Mouse (Mus musculus) hindbrain, embryonic 10.5 days (tissue): ENCODE data around the gene Tfrc. TPM values are rescaled to one million over a fixed set of nuclear protein-coding genes. Genes with fewer than 3 reads are reported as not detected.
A peak's percentile ranks its signal among the peaks of the same experiment; 100 is the strongest.

Experiments
- DNase-seq: peaks from one replicate; pipeline ENCODE4 v3.0.0-alpha.2; 2017; ENCODE audit warnings: low spot score
- H3K27ac ChIP-seq: fragments of 300-500 bp; sonication (generic); 2 replicates; pipeline ENCODE4 v1.5.1; 2016; ENCODE audit warnings: mild to moderate bottlenecking, moderate library complexity
- H3K27me3 ChIP-seq: fragments of 300-500 bp; sonication (generic); 2 replicates; pipeline ENCODE4 v1.6.1; 2016; ENCODE audit warnings: mild to moderate bottlenecking; ENCODE audit not compliant: poor library complexity, insufficient read depth, severe bottlenecking
- H3K36me3 ChIP-seq: fragments of 300-500 bp; sonication (generic); 2 replicates; pipeline ENCODE4 v1.6.1; 2016; ENCODE audit warnings: mild to moderate bottlenecking, moderate library complexity
- H3K4me1 ChIP-seq: fragments of 300-500 bp; sonication (generic); replicated peaks from 2 replicates; pipeline ENCODE4 v1.6.1; 2016; ENCODE audit warnings: mild to moderate bottlenecking
- H3K4me3 ChIP-seq: fragments of 300-500 bp; sonication (generic); 2 replicates; pipeline ENCODE4 v1.5.1; 2016; ENCODE audit warnings: mild to moderate bottlenecking, moderate library complexity
- H3K9me3 ChIP-seq: fragments of 300-500 bp; sonication (generic); 2 replicates; pipeline ENCODE4 v1.6.1; 2016; ENCODE audit warnings: mild to moderate bottlenecking, moderate library complexity
- WGBS: fragments of 180-500 bp; shearing (Covaris S2); methylation state at CpG from one replicate; pipeline ENCODE4 v1.1.7; 2016; 5-methylcytosine and 5-hydroxymethylcytosine counted together
- polyA plus RNA-seq: library from polyadenylated mRNA; unstranded; fragments of >200 nt; fragmentation: Nextera tagmentation; extraction: Ambion mirVana; gene quantifications from 2 replicates; pipeline ENCODE4 v1.2.1, GENCODE M21; 2016

The Tfrc gene
- polyA plus RNA-seq, 1 experiment from 2014 or later: 42.5 TPM

- Histone ChIP-seq H3K4me1 (peaks cover 46% of the 10 kb centered on the region), H3K9me3 (no peaks in the 10 kb centered on the region), H3K4me3 (no peak overlapping the region), H3K27me3 (no peaks in the 10 kb centered on the region), H3K36me3 (peaks cover 57% of the 10 kb centered on the region), H3K27ac (peak overlapping the region; percentile 77; the same call in 1 of the 2 replicates)
- WGBS: 81% methylated on average over 4 of the region's 4 CpGs
- DNase-seq: no peak
These were observed 59.8 kb downstream of the Tfrc start for GRCm38 (mm10) chr16:32668472-32668871.

- no peak for DNase-seq
- no peaks in the 10 kb centered on the region for H3K27me3 ChIP-seq
- peak overlapping the region; percentile 9; the same call in 1 of the 2 replicates for H3K27ac ChIP-seq
- H3K4me1 ChIP-seq: peaks cover 42% of the 10 kb centered on the region
- peaks cover 60% of the 10 kb centered on the region for H3K36me3 ChIP-seq
- WGBS: 90% methylated on average over 10 of the region's 10 CpGs
- no peak overlapping the region for H3K4me3 ChIP-seq
- H3K9me3 ChIP-seq: no peaks in the 10 kb centered on the region
These were observed 60.5 kb downstream of the Tfrc start for GRCm38 (mm10) chr16:32669243-32669642.

GRCm38 (mm10) chr16:32670354-32671124 lies 61.8 kb downstream of the Tfrc start:
- Histone ChIP-seq H3K36me3 (peaks cover 73% of the 10 kb centered on the region), H3K27ac (0 out of 2 replicates have a peak overlapping the region, but pooled peaks have one; percentile 66), H3K27me3 (no peaks in the 10 kb centered on the region), H3K4me1 (peaks cover 36% of the 10 kb centered on the region), H3K9me3 (no peaks in the 10 kb centered on the region), H3K4me3 (no peak overlapping the region)
- 93% methylated on average over 10 of the region's 10 CpGs for WGBS
- no peak for DNase-seq

DNA sequence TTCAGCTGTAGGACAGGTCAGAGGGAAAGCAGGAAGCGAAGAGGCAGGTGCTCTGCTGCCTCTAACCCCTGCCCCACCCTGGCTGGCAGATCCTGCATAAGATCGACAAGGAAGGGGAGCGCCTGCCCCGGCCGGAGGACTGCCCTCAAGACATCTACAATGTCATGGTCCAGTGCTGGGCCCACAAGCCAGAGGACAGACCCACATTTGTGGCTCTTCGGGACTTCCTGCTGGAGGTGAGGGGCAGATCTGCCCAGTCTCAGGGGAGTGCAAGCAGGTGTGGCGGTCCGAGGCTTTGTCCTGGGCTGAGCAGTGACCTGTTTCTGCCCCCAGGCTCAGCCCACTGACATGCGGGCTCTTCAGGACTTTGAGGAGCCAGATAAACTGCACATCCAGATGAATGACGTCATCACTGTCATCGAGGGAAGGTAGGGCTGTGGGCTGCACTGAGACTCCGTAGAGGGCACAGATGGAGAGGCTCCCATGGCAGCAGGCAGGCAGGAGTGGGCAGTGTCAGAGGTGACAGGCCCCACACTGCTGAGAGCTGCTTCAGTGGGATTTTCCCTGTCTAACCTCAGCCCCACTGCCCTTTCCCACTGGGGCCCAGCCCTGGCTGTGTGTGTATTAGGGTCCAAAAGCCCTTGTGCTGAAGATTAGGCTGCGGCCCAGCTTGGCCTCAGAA lies 62.6 kb downstream of the Tfrc start:
- H3K36me3 ChIP-seq: peaks cover 81% of the 10 kb centered on the region
- no peak overlapping the region for H3K4me3 ChIP-seq
- no peaks in the 10 kb centered on the region for H3K9me3 ChIP-seq

GRCm38 (mm10) chr16:32672250-32672649 lies 63.5 kb downstream of the Tfrc start:
- WGBS: 83% methylated on average over 7 of the region's 7 CpGs
- H3K4me3 ChIP-seq: no peak overlapping the region
- H3K4me1 ChIP-seq: peaks cover 19% of the 10 kb centered on the region
- H3K27me3 ChIP-seq: no peaks in the 10 kb centered on the region
- no peak for DNase-seq
- no peaks in the 10 kb centered on the region for H3K9me3 ChIP-seq
- H3K36me3 ChIP-seq: peaks cover 90% of the 10 kb centered on the region
- no peak overlapping the region for H3K27ac ChIP-seq

More for the DNA sequence above, 62.6 kb downstream of the Tfrc start:
- DNase-seq: no peak
- 87% methylated on average over 13 of the region's 13 CpGs for WGBS
- Histone ChIP-seq H3K27me3 (no peaks in the 10 kb centered on the region), H3K4me1 (peaks cover 28% of the 10 kb centered on the region), H3K27ac (peak overlapping the region; percentile 66; the same call in 1 of the 2 replicates)

- no peak for DNase-seq
- H3K27me3 ChIP-seq: no peaks in the 10 kb centered on the region
- whole genome bisulfite sequencing: 85% methylated on average over 13 of the region's 13 CpGs
- peaks cover 12% of the 10 kb centered on the region for H3K4me1 ChIP-seq
- peak overlapping the region; percentile 14; the same call in 1 of the 2 replicates for H3K27ac ChIP-seq
- no peaks in the 10 kb centered on the region for H3K9me3 ChIP-seq
- no peak overlapping the region for H3K4me3 ChIP-seq
- peaks cover 97% of the 10 kb centered on the region for H3K36me3 ChIP-seq
These were observed 64.3 kb downstream of the Tfrc start for GRCm38 (mm10) chr16:32672861-32673560.

DNA sequence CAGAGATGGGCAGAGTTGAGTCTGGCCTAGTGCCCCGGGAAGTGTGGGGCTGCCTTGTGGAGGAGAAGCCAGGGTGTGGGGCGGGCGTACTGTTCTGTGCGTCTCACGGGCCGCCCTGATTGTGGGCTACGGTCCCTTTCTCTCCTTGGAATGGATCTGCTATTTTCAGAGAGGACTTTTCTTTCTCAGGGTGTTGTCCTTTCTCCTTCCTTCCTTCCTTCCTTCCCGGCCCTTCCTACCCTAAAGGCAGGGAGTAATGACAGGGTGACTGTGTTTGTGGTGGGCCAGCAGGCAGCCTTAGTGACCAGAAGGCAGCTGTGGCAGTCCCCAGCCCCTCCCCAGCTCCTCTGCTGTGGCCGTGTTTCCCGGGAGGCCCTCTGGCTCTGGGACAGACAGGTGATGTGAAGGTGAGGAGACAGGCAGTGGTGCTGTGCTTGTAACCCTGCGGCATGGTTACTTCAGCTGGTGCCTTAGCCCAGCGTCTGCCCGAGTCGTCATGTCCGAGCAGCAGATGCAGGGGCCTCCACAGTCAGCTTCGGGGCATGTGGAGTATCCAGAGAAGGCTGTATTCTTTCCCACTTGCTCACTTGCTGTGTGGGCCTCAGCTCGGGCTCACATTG lies 65.5 kb downstream of the Tfrc start:
- no peaks in the 10 kb centered on the region for H3K9me3 ChIP-seq
- no peaks in the 10 kb centered on the region for H3K27me3 ChIP-seq
- WGBS: 91% methylated on average over 17 of the region's 17 CpGs
- no peak for DNase-seq
- no peak overlapping the region for H3K27ac ChIP-seq
- peaks cover 6% of the 10 kb centered on the region for H3K4me1 ChIP-seq
- H3K36me3 ChIP-seq: peaks cover 100% of the 10 kb centered on the region
- H3K4me3 ChIP-seq: no peak overlapping the region

- Histone ChIP-seq H3K27ac (no peak overlapping the region), H3K27me3 (no peaks in the 10 kb centered on the region), H3K36me3 (peaks cover 95% of the 10 kb centered on the region), H3K9me3 (no peaks in the 10 kb centered on the region), H3K4me1 (peaks cover 2% of the 10 kb centered on the region; the same call in 1 of the 2 replicates), H3K4me3 (no peak overlapping the region)
- no peak for DNase-seq
- 79% methylated on average over 9 of the region's 10 CpGs for WGBS
These were observed 68.5 kb downstream of the Tfrc start for GRCm38 (mm10) chr16:32677040-32677700.

DNA sequence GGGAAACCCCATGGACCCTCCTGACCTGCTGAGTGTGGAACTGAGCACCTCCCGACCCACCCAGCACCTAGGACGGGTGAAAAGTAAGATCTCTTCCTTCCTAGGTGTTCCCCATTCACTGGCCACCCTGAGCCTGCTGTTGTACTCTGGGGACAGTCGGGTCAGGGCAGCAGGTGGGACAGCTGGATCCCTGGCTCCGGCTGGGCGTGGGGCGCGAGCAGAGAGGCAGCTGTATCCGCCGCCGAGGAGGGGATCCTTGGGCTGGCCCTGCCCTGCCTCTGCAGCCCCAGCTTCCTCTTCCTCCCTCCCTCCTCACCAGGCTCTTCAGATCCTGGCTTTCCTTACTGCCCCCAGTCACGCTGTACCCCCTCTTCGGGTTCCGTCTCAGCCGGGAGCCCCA lies 69.2 kb downstream of the Tfrc start:
- Histone ChIP-seq H3K4me3 (no peak overlapping the region), H3K4me1 (peaks cover 3% of the 10 kb centered on the region; the same call in 1 of the 2 replicates), H3K27me3 (no peaks in the 10 kb centered on the region), H3K27ac (0 out of 2 replicates have a peak overlapping the region, but pooled peaks have one; percentile 29), H3K9me3 (no peaks in the 10 kb centered on the region), H3K36me3 (peaks cover 93% of the 10 kb centered on the region)
- WGBS: 79% methylated on average over 14 of the region's 14 CpGs
- DNase-seq: no peak

GRCm38 (mm10) chr16:32678812-32679211 lies 70.1 kb downstream of the Tfrc start:
- H3K36me3 ChIP-seq: peaks cover 91% of the 10 kb centered on the region
- H3K27ac ChIP-seq: no peak overlapping the region
- peaks cover 3% of the 10 kb centered on the region; the same call in 1 of the 2 replicates for H3K4me1 ChIP-seq
- DNase-seq: no peak
- H3K4me3 ChIP-seq: no peak overlapping the region
- no peaks in the 10 kb centered on the region for H3K9me3 ChIP-seq
- no peaks in the 10 kb centered on the region for H3K27me3 ChIP-seq
- WGBS: 93% methylated on average over 14 of the region's 14 CpGs

DNA sequence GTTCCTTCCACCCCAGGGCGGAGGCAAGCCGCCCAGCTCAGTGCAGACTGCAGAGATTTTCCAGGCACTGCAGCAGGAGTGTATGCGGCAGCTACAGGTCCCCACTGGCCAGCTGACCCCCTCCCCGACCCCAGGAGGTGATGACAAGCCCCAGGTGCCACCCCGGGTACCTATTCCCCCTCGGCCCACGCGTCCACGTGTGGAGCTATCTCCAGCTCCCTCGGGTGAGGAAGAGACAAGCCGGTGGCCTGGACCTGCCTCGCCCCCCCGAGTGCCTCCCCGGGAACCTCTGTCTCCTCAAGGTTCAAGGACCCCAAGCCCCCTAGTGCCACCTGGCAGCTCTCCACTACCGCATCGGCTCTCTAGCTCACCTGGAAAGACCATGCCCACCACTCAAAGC lies 71.3 kb downstream of the Tfrc start:
- Histone ChIP-seq H3K4me1 (peaks cover 3% of the 10 kb centered on the region; the same call in 1 of the 2 replicates), H3K27me3 (no peaks in the 10 kb centered on the region), H3K9me3 (no peaks in the 10 kb centered on the region), H3K4me3 (no peak overlapping the region), H3K27ac (no peak overlapping the region), H3K36me3 (peaks cover 79% of the 10 kb centered on the region)
- 92% methylated on average over 16 of the region's 16 CpGs for WGBS
- no peak for DNase-seq

GRCm38 (mm10) chr16:32680806-32681205 lies 72.1 kb downstream of the Tfrc start:
- Histone ChIP-seq H3K27me3 (no peaks in the 10 kb centered on the region), H3K27ac (0 out of 2 replicates have a peak overlapping the region, but pooled peaks have one; percentile 12), H3K9me3 (no peaks in the 10 kb centered on the region), H3K4me1 (peaks cover 3% of the 10 kb centered on the region; the same call in 1 of the 2 replicates), H3K4me3 (no peak overlapping the region), H3K36me3 (peaks cover 71% of the 10 kb centered on the region)
- DNase-seq: no peak
- WGBS: 88% methylated on average over 6 of the region's 6 CpGs
